Mouse (Mus musculus): ENCODE data around the gene 1700018F24Rik. TPM values are rescaled to one million over a fixed set of nuclear protein-coding genes. Genes with fewer than 3 reads are reported as not detected.
A peak's percentile ranks its signal among the peaks of the same experiment; 100 is the strongest.
"Not testable (repeated sequence)": the region's sequence is repeated elsewhere in the genome, so short reads cannot be mapped to it uniquely, and the experiment has no call there.

Gene 1700018F24Rik
- polyA plus RNA-seq, 1 experiment, result not detected

GRCm38 (mm10) chr5:145081866-145082613 lies 39.2 kb downstream of the 1700018F24Rik start:
- no peak for DNase-seq (ENCODE audit: extremely low spot score in 1 of 2, low spot score in 1 of 2)

- not testable (repeated sequence) for DNase-seq (ENCODE audit: extremely low spot score in 1 of 2, low spot score in 1 of 2)
Measured at GRCm38 (mm10) chr5:145083201-145083600, 40.4 kb downstream of the 1700018F24Rik start.

GRCm38 (mm10) chr5:145083632-145084451 lies 41.1 kb downstream of the 1700018F24Rik start, which contains the start of the genes Arpc1a and Kpna7:
Gene Arpc1a, plus strand, starts transcription at chr5:145083830.
Gene Kpna7, minus strand, starts transcription at chr5:145084030.
- peak; percentile 73 to 90 for DNase-seq (ENCODE audit: extremely low spot score in 1 of 2, low spot score in 1 of 2)

- DNase-seq (ENCODE audit: extremely low spot score in 1 of 2, low spot score in 1 of 2), result no peak
Measured at GRCm38 (mm10) chr5:145084822-145085221, 42.0 kb downstream of the 1700018F24Rik start.

GRCm38 (mm10) chr5:145088186-145088585 lies 45.4 kb downstream of the 1700018F24Rik start:
- no peak for DNase-seq (ENCODE audit: extremely low spot score in 1 of 2, low spot score in 1 of 2)

- no peak for DNase-seq (ENCODE audit: extremely low spot score in 1 of 2, low spot score in 1 of 2)
Measured at GRCm38 (mm10) chr5:145089878-145090277, 47.1 kb downstream of the 1700018F24Rik start.

Other genes starting within 250 kb of the 1700018F24Rik start
- gene Smurf1, start 77.1 kb upstream of the 1700018F24Rik start, polyA plus RNA-seq (2012; rRNA removed), result 25.6 and 28.2 TPM in 2 replicates
- not detected in 2 replicates for gene Gm4871, start 10.2 kb upstream of the 1700018F24Rik start, polyA plus RNA-seq (2012; rRNA removed)
- 210 and 216 TPM in 2 replicates for gene Arpc1a, start 40.8 kb downstream of the 1700018F24Rik start, polyA plus RNA-seq (2012; rRNA removed)
- gene Kpna7, start 41.0 kb downstream of the 1700018F24Rik start, polyA plus RNA-seq (2012; rRNA removed), result not detected in 2 replicates
- gene Arpc1b, start 71.2 kb downstream of the 1700018F24Rik start, polyA plus RNA-seq (2012; rRNA removed), result 71.6 and 73.6 TPM in 2 replicates
- 97.9 and 101 TPM in 2 replicates for gene Pdap1, start 97.2 kb downstream of the 1700018F24Rik start, polyA plus RNA-seq (2012; rRNA removed)
- gene Bud31, start 97.4 kb downstream of the 1700018F24Rik start, polyA plus RNA-seq (2012; rRNA removed), result 92.0 and 93.3 TPM in 2 replicates
- 19.3 and 21.1 TPM in 2 replicates for gene Ptcd1, start 124.1 kb downstream of the 1700018F24Rik start, polyA plus RNA-seq (2012; rRNA removed)
- 51.7 and 57.8 TPM in 2 replicates for gene Cpsf4, start 124.2 kb downstream of the 1700018F24Rik start, polyA plus RNA-seq (2012; rRNA removed)
- gene Atp5j2, start 149.1 kb downstream of the 1700018F24Rik start, polyA plus RNA-seq (2012; rRNA removed), result 324 and 327 TPM in 2 replicates
- gene Zkscan14, start 158.9 kb downstream of the 1700018F24Rik start, polyA plus RNA-seq (2012; rRNA removed), result 6.6 and 8.5 TPM in 2 replicates
- gene Zkscan5, start 161.6 kb downstream of the 1700018F24Rik start, polyA plus RNA-seq (2012; rRNA removed), result 9.5 and 9.7 TPM in 2 replicates
- 20.8 and 20.9 TPM in 2 replicates for gene Zfp655, start 188.7 kb downstream of the 1700018F24Rik start, polyA plus RNA-seq (2012; rRNA removed)
- 13.9 and 16.1 TPM in 2 replicates for gene Zscan25, start 237.5 kb downstream of the 1700018F24Rik start, polyA plus RNA-seq (2012; rRNA removed)